Mouse (Mus musculus) cerebellum, adult (tissue): Measurements from ENCODE around the gene Atp6v0b.

Experiments used
- ATAC-seq: cut with Nextera tagmentation; 2 replicates; pipeline ENCODE4 v1.9.2; 2017; ENCODE audit warnings: mild to moderate bottlenecking, moderate library complexity, mixed read lengths; ENCODE audit not compliant: insufficient number of reproducible peaks, low FRiP score, low TSS enrichment

Atp6v0b gene

DNA sequence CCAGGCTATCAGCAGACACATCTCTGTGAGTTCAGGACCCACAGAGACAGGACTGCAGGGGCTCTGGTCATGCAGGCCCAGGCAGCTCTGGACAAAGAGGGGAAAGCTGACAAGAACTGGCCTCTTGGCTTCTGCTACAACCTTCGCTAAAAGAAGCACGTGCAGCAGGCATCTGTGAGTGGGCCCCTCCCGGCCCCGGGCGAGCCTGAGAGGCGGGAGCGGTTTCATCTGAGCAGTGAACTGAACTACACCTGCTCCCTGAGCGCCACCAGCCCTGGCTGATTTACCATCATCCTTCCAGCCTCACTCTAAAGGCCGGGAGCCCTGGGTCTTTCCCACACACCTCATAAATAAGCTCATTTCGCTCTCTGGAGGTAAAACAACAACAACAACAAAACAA lies 8.8 kb downstream of the Atp6v0b start:
- no peak for ATAC-seq

DNA sequence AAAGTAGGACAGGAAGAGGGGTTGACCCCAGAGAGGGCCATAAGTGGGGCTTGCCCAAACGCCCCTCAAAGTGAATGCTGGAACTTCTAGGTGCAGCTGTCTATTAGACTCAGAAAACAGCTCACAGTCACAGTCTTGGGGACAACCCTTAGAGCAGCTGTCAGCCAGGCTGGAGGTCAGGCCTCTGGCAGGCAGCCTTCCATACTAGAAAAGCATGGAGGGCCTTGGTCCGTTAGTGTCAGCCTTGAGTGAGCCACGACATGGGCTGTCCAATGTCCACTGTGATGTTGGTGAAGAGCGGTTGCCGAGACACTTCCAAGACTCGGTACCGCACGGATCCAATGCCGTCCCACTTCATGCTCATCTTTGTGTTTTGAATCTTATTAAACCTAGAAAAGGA lies 13.5 kb downstream of the Atp6v0b start:
- ATAC-seq = no peak

DNA sequence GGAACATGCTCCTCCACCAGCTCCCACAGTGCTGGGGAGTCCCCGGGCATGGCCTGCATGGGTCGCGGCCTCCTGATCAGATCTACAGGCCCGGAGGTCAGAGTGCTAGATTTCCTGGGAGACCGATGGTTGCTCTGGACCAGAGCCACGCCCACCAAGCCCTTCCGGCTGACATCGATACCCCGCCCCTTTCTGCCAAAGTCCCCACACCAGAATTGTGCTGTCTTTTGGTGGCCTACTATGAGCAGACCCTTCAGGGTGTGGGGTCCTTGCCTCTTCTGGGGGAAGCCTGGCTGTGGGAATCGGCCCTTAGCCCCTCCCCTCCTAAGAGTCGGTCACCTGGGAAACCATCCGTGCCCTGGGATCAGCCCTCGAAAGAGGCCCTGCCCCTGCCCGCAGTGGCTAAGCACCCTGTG lies 14.7 kb downstream of the Atp6v0b start, which contains the start of gene Ccdc24:
Gene Ccdc24, minus strand, starts transcription at position 87 of the 416 bp plus-strand sequence.
- no peak for ATAC-seq

DNA sequence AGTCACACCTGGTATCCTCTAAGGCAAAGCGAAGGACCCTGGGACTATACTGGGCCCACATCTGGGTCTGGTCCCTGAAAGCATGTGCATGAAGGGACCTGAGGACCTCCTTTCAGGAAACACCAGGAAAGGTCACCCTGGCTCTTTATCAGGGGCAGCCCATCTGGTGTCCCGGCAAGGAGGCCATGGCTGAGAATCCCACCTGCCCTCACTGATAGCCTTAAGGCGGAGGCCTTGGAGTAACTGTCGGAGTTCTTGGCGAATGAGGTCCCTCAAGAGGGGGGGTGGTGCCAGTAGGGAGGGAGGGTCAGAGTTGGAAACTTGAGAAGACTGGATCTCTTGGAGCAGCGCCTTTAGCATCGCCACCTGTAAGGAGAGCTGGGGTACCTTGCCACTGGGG lies 15.3 kb downstream of the Atp6v0b start:
- no peak for ATAC-seq

DNA sequence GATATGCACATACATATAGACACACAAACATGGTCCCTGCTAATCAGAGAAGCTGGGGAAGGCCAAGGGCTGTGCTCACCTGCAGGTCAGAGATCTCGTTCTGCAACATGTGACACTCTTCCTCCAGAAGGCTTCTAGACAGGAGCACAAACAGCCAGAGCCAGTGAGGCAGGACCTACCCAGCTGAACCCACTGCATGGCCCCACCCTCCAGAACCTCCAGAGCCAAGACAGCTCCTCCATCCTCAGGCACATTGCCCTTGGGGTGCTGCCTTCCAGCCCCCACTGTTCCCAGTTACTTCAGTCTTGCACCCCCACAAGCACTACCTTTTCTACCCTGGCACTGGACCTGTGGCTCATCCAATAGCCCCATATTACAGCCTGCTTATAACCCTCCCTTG lies 16.7 kb downstream of the Atp6v0b start:
- no peak for ATAC-seq

GRCm38 (mm10) chr4:117869317-117869716 lies 17.8 kb downstream of the Atp6v0b start:
- no peak for ATAC-seq

GRCm38 (mm10) chr4:117867823-117868222 lies 19.3 kb downstream of the Atp6v0b start:
- no peak for ATAC-seq

DNA sequence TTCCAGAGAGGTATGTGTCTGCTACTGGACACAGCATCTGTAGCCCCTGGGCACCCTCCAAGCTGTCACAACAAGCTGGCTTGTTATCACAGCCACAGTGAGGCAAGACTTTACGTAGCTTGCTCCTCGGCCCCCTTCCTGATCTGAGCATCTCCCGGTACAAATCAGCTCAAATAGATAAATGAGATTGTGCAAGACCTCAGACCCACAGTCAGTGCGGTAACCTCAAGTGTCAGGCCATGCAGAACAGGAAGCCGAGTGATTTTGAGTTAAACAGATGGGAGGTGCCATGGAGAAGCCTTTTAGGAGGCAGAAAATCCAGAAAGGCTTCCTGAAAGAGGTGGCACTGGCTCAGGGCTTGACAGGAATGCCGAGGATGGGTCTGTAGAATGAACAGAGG lies 20.1 kb downstream of the Atp6v0b start:
- ATAC-seq = no peak

GRCm38 (mm10) chr4:117866083-117866482 lies 21.1 kb downstream of the Atp6v0b start:
- ATAC-seq = no peak

DNA sequence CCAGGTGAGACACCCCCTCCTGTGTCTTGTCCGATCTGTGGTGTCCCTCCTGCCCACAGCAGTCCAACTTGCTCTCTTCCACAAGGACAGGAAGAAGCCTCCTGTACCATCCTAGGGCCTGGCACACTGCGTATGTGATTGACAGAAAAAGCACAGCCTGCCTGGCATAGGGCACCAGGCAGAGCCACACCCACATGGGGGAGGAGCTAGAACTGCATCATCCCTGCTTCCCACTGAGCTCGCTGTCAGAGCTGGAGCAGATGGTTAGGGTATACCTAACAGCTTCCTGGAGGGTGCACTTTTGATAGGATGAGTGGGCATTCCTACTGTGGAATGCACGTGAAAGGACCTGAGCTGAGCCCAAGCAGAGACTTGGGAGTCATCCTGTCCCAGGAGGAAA lies 24.3 kb downstream of the Atp6v0b start:
- no peak for ATAC-seq

GRCm38 (mm10) chr4:117860570-117860969 lies 26.6 kb downstream of the Atp6v0b start:
- no peak for ATAC-seq

- ATAC-seq = no peak
Observed at GRCm38 (mm10) chr4:117858794-117859193, 28.3 kb downstream of the Atp6v0b start.

DNA sequence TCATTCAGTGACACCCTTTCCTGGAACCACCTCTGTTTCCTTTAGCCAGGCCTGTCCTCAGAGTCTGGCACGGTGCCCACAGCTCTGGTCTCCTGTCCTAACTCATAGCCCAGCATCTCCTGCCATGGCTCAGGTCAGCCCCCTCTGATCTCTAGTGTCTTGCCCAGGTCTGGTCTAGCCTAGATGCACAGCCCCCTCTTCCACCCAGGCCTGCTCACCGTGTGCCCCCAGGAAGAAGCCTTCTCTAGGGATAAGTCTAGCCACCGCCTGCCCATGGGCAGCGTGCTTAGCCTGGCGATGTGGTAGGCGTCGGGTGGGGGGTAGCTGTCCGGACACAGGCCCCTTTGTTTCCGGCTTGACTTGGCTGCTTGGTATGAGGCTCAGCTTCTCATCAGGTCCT lies 32.0 kb downstream of the Atp6v0b start:
- 0 out of 2 replicates have a peak, but pooled peaks have one; percentile 46 for ATAC-seq

DNA sequence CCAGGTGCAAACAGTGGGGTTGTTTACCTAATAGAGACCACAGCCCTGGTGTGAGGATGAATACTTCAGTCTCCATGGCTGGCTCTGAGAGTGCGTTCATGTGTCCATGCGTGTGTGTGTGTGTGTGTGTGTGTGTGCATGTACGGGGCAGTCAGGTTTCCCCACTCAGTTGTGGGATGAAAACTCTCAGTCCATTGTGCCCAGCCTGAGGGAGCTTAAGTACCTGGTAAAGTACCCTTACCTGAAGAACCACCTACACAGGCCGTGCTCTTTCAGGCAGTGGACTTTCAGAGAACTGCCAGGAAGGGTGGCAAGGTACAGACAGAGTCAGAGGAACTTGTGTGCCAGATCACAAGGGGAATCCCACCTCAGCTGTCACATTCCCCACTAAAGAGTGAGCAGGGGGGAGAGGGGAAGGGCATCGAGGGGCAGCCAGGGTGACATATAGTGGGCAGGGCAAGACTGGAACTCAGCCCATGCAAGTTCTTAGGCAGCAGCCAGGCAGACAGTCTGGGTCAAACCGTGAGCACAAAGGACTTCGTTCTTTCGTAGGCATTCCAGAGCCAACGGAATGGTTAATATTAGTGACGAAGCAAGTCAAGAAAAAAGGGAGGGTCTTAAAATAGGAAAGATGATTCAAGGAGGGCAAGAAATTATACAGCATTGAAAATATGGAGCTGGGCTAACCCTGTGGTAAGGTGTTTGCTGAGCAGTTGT lies 34.8 kb downstream of the Atp6v0b start:
- ATAC-seq = no peak

- ATAC-seq = no peak
Observed at GRCm38 (mm10) chr4:117850871-117851270, 36.3 kb downstream of the Atp6v0b start.

DNA sequence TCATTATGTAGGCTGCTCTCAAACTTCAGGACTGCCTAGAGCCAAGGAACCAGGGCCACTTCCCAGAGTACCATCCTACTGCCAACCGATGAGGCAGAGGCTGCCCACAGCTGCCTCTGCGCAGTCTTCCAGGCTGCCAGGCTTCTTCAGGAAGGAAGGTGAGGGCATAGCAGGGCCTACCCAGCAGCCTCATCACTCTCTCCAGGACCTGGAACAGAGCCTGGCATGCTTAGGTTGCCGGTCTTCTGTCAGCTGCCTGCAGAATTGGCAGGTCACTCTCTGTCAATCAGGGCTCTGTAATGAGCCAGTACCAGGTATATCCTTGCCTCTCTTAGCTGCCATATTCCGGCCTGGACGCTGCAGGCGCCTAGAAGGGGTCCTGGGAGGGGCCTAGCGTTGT lies 37.0 kb downstream of the Atp6v0b start:
- no peak for ATAC-seq

GRCm38 (mm10) chr4:117849506-117849905 lies 37.6 kb downstream of the Atp6v0b start:
- no peak for ATAC-seq

- no peak for ATAC-seq
Observed at GRCm38 (mm10) chr4:117849063-117849462, 38.1 kb downstream of the Atp6v0b start.

DNA sequence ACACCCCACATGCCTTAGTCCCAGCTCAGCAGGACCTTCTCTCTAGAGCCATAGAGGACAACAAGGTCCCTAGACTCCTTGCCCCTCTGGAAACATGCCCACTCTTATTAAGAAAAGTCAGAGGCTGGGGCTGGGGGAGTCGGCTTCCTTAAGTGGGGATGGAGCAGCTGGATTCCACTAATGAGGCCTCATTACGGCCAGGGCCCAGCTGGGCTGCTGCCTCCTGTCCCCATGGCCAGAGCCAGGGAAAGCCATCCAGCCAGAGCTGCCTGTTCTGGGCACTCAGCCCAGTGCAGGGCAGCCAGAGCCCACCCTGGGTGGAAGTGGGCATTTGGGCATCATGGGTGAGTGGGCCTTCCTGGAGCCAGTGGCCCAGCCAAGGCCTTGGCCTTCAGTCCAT lies 40.1 kb downstream of the Atp6v0b start:
- no peak for ATAC-seq

- ATAC-seq = no peak
Observed at GRCm38 (mm10) chr4:117846261-117846660, 40.9 kb downstream of the Atp6v0b start.

GRCm38 (mm10) chr4:117845316-117845715 lies 41.8 kb downstream of the Atp6v0b start:
- ATAC-seq = no peak

DNA sequence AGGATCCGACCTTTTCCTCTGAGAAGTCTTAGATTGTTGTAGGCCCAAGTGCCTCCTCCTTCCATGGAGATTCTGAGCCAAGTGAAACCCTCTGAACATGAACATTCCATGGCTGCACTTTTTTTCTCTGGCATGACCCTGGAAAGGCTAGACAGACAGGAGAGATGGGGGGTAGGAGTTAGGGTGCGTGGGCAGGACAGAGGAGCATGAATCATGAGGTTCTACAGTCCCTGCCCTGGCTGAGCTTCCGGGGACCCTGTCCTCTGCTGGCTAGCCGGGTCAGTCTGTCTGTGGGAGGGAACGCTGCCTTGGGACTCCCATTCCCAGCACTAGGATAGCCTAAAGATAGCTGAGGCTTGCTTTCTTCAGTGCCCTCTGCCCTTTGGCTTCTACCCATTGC lies 42.7 kb downstream of the Atp6v0b start:
- ATAC-seq = no peak
